Mouse (Mus musculus) liver, postnatal 0 days (tissue): Measurements from ENCODE around the gene Pde4d.

Source experiments
- CTCF ChIP-seq: sonication (generic); IDR thresholded peaks from 2 replicates; pipeline ENCODE4 v1.5.1; 2016; ENCODE audit warnings: antibody characterized with exemption, low read depth
- EP300 ChIP-seq: IDR thresholded peaks from 2 replicates; pipeline ENCODE4 v1.6.1; 2016; ENCODE audit warnings: antibody characterized with exemption, low read depth, mild to moderate bottlenecking

- TF ChIP-seq CTCF (no peak), EP300 (no peak)
Observed at GRCm38 (mm10) chr13:109706579-109706978, 1256.8 kb downstream of the Pde4d start.
